24 mouse cellular contexts compared by ENCODE assay signal in genomic region chr8:46468400-46468799, GRCm38 (mm10).
"Had no signal": no experiment of that assay in that cellular context is flagged by ENCODE, and none has a peak within 500 bp of the region (broad histone marks: within the 10 kb centered on the region; RNA-seq: fewer than 3 reads in every experiment).

No protein-coding gene starts in this region.

- H3K27me3 ChIP-seq: limb, embryonic 15.5 days; liver, embryonic 13.5 days; neural tube, embryonic 12.5 days; neural tube, embryonic 15.5 days had no signal

- H3K4me1 ChIP-seq: limb, embryonic 12.5 days had no signal

- H3K9ac ChIP-seq: limb, embryonic 12.5 days; limb, embryonic 15.5 days; liver, embryonic 13.5 days; neural tube, embryonic 12.5 days; neural tube, embryonic 15.5 days had no signal

- H3K27ac ChIP-seq: left cerebral cortex, adult 2 months; limb, embryonic 12.5 days; limb, embryonic 15.5 days; liver, embryonic 13.5 days; neural tube, embryonic 12.5 days; neural tube, embryonic 15.5 days; stomach, postnatal 0 days had no signal

- H3K9me3 ChIP-seq: limb, embryonic 12.5 days; limb, embryonic 15.5 days; liver, embryonic 13.5 days; neural tube, embryonic 12.5 days; neural tube, embryonic 15.5 days had no signal

- ATAC-seq: intestine, postnatal 0 days had no signal

- H3K4me2 ChIP-seq: limb, embryonic 12.5 days; limb, embryonic 15.5 days; liver, embryonic 13.5 days; midbrain, embryonic 11.5 days; neural tube, embryonic 12.5 days; neural tube, embryonic 15.5 days had no signal

- H3K36me3 ChIP-seq: limb, embryonic 12.5 days; limb, embryonic 15.5 days; neural tube, embryonic 12.5 days; neural tube, embryonic 15.5 days had no signal

- H3K4me3 ChIP-seq: left cerebral cortex, adult 2 months; limb, embryonic 12.5 days; limb, embryonic 15.5 days; liver, embryonic 13.5 days; neural tube, embryonic 12.5 days; neural tube, embryonic 15.5 days had no signal

- DNase-seq: kidney, adult 8-10 months; kidney, postnatal 14 days; kidney, postnatal 4 days; layer of hippocampus, adult 9-11 months; layer of hippocampus, postnatal 36 days; left cerebral cortex, postnatal 4 days; liver, embryonic 13.5 days; lung, adult 2 months; lung, postnatal 14 days; lung, postnatal 4 days; midbrain, embryonic 14.5 days; right cerebral cortex, adult 18-20 months; right cerebral cortex, postnatal 14 days; right cerebral cortex, postnatal 4 days; thymus, adult 2 months; thymus, postnatal 25 days had no signal
